Mouse (Mus musculus): ENCODE results near the gene Magel2. TPM values are rescaled to one million over a fixed set of nuclear protein-coding genes. Genes with fewer than 3 reads are reported as not detected.

Gene Magel2
- polyA plus RNA-seq, 1 experiment from 2014 or later = 14.6 TPM

GRCm38 (mm10) chr7:62382391-62382790 lies 5.6 kb downstream of the Magel2 start:
- no peak overlapping the region for H3K27ac ChIP-seq (replicated peaks)
- peaks cover 22% of the 10 kb centered on the region for H3K9me3 ChIP-seq
- peaks cover 13% of the 10 kb centered on the region; the same call in 1 of the 2 replicates for H3K4me1 ChIP-seq
- no peaks in the 10 kb centered on the region for H3K27me3 ChIP-seq
- 3% methylated on average over 2 of the region's 2 CpGs for WGBS
- H3K9ac ChIP-seq (replicated peaks) = no peak overlapping the region
- H3K36me3 ChIP-seq = 0 out of 2 replicates have a peak, but pooled peaks cover 12% of the 10 kb centered on the region
- ATAC-seq (ENCODE audit: low FRiP score, low read depth) = peak; percentile 39; the same call in 1 of the 2 replicates
- no peak overlapping the region for H3K4me3 ChIP-seq
- H3K4me2 ChIP-seq (replicated peaks) = no peak overlapping the region

- Histone ChIP-seq H3K4me3 (no peak overlapping the region), H3K4me2 (replicated peaks) (no peak overlapping the region), H3K9ac (replicated peaks) (no peak overlapping the region), H3K9me3 (no peaks in the 10 kb centered on the region), H3K27me3 (no peaks in the 10 kb centered on the region), H3K36me3 (no peaks in the 10 kb centered on the region), H3K27ac (replicated peaks) (no peak overlapping the region), H3K4me1 (peaks cover 9% of the 10 kb centered on the region; the same call in 1 of the 2 replicates)
- 42% methylated on average over 4 of the region's 4 CpGs for WGBS
- ATAC-seq (ENCODE audit: low FRiP score, low read depth) = no peak
These were observed 11.5 kb downstream of the Magel2 start for GRCm38 (mm10) chr7:62388291-62388690.

DNA sequence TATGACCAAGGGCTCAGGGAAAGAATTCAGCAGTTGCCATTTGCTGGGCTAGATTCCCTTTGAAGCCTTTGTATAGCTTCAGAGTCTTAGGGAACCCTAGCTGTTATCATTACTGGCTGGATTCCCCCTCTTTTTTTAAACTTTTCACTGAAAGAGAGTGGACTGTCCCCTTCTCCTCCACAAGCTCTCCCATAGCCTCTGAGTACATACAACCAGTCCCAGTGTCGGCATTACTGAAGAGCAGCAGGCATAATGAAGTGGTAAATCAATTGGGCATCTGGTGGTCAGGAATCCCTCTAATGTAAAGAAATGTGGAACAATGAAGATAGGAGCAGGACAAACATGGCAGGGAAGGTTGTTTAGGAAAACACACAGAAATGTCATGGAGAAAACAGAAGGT lies 15.4 kb downstream of the Magel2 start:
- Histone ChIP-seq H3K4me3 (no peak overlapping the region), H3K9ac (replicated peaks) (no peak overlapping the region), H3K9me3 (no peaks in the 10 kb centered on the region), H3K27ac (replicated peaks) (0 out of 2 replicates have a peak overlapping the region, but pooled peaks have one; percentile 30), H3K36me3 (no peaks in the 10 kb centered on the region), H3K4me1 (peaks cover 9% of the 10 kb centered on the region; the same call in 1 of the 2 replicates), H3K27me3 (no peaks in the 10 kb centered on the region), H3K4me2 (replicated peaks) (no peak overlapping the region)
- 33% methylated on average over 1 of the region's 1 CpGs for WGBS
- ATAC-seq (ENCODE audit: low FRiP score, low read depth) = 0 out of 2 replicates have a peak, but pooled peaks have one; percentile 41

GRCm38 (mm10) chr7:62406573-62407050 lies 29.8 kb downstream of the Magel2 start:
- Histone ChIP-seq H3K4me2 (replicated peaks) (peak overlapping the region; percentile 47), H3K4me3 (peak overlapping the region; percentile 35), H3K27ac (replicated peaks) (no peak overlapping the region), H3K27me3 (no peaks in the 10 kb centered on the region), H3K4me1 (peaks cover 19% of the 10 kb centered on the region; the same call in 1 of the 2 replicates), H3K9me3 (no peaks in the 10 kb centered on the region), H3K9ac (replicated peaks) (peak overlapping the region; percentile 39; the same call in 1 of the 2 replicates), H3K36me3 (no peaks in the 10 kb centered on the region)
- WGBS = 42% methylated on average over 19 of the region's 19 CpGs
- ATAC-seq (ENCODE audit: low FRiP score, low read depth) = peak; percentile 70

DNA sequence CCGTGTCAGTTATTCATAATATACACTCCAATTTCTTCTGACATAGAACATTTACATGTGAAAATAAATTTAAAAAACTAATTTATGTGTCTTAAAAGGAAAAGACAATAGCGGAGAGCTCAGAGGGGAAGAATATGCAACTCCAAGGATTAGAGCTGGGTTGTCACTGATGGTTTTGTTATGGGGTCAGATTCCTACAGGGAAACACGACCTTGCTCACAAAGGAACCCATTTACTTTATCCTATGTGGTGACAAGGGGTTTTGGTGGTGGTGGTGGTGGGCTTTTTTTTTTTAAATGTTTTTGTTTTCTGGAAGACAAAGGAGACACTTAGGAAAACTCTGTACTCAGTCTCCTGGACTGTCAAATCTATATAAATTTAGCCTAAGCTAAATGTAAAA lies 31.0 kb downstream of the Magel2 start:
- Histone ChIP-seq H3K27ac (replicated peaks) (no peak overlapping the region), H3K9me3 (no peaks in the 10 kb centered on the region), H3K36me3 (no peaks in the 10 kb centered on the region), H3K4me1 (peaks cover 25% of the 10 kb centered on the region; the same call in 1 of the 2 replicates), H3K4me2 (replicated peaks) (0 out of 2 replicates have a peak overlapping the region, but pooled peaks have one; percentile 2), H3K9ac (replicated peaks) (no peak overlapping the region), H3K27me3 (no peaks in the 10 kb centered on the region), H3K4me3 (no peak overlapping the region)
- ATAC-seq (ENCODE audit: low FRiP score, low read depth) = peak; percentile 64; the same call in 1 of the 2 replicates
- WGBS = 30% methylated on average over 3 of the region's 3 CpGs

GRCm38 (mm10) chr7:62415222-62415621 lies 38.4 kb downstream of the Magel2 start:
- no peak; the same call in 1 of the 2 replicates for ATAC-seq (ENCODE audit: low FRiP score, low read depth)
- H3K4me2 ChIP-seq (replicated peaks) = 0 out of 2 replicates have a peak overlapping the region, but pooled peaks have one; percentile 15

DNA sequence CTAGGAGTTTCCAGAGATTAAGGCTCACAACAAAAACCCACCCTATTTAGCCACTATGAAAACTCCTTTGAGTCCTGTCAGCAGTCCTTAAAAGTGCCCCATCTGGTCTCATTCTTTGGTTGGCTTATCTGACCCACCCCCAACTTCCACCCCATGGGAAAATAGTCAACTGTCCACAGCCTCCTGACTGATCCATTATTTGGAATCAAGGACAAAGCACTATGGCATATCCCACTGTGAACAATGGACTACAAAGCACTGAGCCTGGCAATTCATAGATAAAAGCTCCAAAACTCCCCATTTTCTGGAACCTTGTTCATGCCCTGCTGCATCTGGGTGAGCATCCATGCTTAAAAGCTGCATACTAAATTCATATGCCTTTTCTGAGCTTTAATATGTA lies 39.4 kb downstream of the Magel2 start:
- peak overlapping the region; percentile 20 for H3K4me3 ChIP-seq
- H3K4me2 ChIP-seq (replicated peaks) = peak overlapping the region; percentile 41
- peaks cover 14% of the 10 kb centered on the region; the same call in 1 of the 2 replicates for H3K9me3 ChIP-seq
- H3K36me3 ChIP-seq = no peaks in the 10 kb centered on the region
- H3K27me3 ChIP-seq = no peaks in the 10 kb centered on the region
- peak overlapping the region; percentile 86 for H3K27ac ChIP-seq (replicated peaks)
- 0 out of 2 replicates have a peak, but pooled peaks cover 6% of the 10 kb centered on the region for H3K4me1 ChIP-seq
- H3K9ac ChIP-seq (replicated peaks) = 0 out of 2 replicates have a peak overlapping the region, but pooled peaks have one; percentile 20
- peak; percentile 72 for ATAC-seq (ENCODE audit: low FRiP score, low read depth)

More at GRCm38 (mm10) chr7:62415222-62415621, 38.4 kb downstream of the Magel2 start:
- Histone ChIP-seq H3K9ac (replicated peaks) (no peak overlapping the region), H3K27ac (replicated peaks) (peak overlapping the region; percentile 80), H3K9me3 (peaks cover 14% of the 10 kb centered on the region; the same call in 1 of the 2 replicates), H3K27me3 (no peaks in the 10 kb centered on the region), H3K4me1 (0 out of 2 replicates have a peak, but pooled peaks cover 9% of the 10 kb centered on the region), H3K4me3 (no peak overlapping the region), H3K36me3 (no peaks in the 10 kb centered on the region)
- WGBS = 27% methylated on average over 1 of the region's 1 CpGs

DNA sequence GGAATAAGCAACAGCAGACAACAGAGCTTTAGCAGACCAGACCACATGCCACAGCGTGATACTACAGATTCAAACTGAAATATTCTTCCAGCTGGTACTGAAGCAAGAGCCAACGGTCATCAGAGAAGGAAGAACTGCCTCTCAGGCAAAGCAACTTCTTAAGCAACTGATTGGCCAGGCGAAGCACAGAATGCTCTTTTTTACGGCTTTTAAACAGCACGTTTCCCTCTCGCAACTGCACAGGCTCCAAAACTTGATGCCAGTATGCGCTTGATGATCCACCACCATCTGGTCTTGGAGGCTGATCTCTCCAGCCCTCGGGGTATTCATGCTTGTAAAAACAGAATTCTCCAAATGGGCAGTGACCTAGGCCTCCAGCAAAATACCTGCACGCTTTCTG lies 41.5 kb downstream of the Magel2 start:
- WGBS = 55% methylated on average over 9 of the region's 9 CpGs
- H3K9me3 ChIP-seq = peaks cover 16% of the 10 kb centered on the region; the same call in 1 of the 2 replicates
- peak overlapping the region; percentile 64 for H3K4me2 ChIP-seq (replicated peaks)
- no peaks in the 10 kb centered on the region for H3K4me1 ChIP-seq
- no peak for ATAC-seq (ENCODE audit: low FRiP score, low read depth)
- peak overlapping the region; percentile 96 for H3K27ac ChIP-seq (replicated peaks)
- peak overlapping the region; percentile 84 for H3K9ac ChIP-seq (replicated peaks)
- peak overlapping the region; percentile 72 for H3K4me3 ChIP-seq
- H3K27me3 ChIP-seq = no peaks in the 10 kb centered on the region
- no peaks in the 10 kb centered on the region for H3K36me3 ChIP-seq

GRCm38 (mm10) chr7:62419105-62419492 lies 42.3 kb downstream of the Magel2 start:
- peak overlapping the region; percentile 72 for H3K4me3 ChIP-seq
- 49% methylated on average over 17 of the region's 17 CpGs for WGBS
- no peaks in the 10 kb centered on the region for H3K36me3 ChIP-seq
- peak overlapping the region; percentile 64 for H3K4me2 ChIP-seq (replicated peaks)
- no peak; the same call in 1 of the 2 replicates for ATAC-seq (ENCODE audit: low FRiP score, low read depth)
- H3K4me1 ChIP-seq = no peaks in the 10 kb centered on the region
- no peaks in the 10 kb centered on the region for H3K27me3 ChIP-seq
- peak overlapping the region; percentile 84 for H3K9ac ChIP-seq (replicated peaks)
- H3K27ac ChIP-seq (replicated peaks) = peak overlapping the region; percentile 96
- peaks cover 16% of the 10 kb centered on the region; the same call in 1 of the 2 replicates for H3K9me3 ChIP-seq

- no peaks in the 10 kb centered on the region for H3K27me3 ChIP-seq
- H3K27ac ChIP-seq (replicated peaks) = peak within 1 kb of the TSS; percentile 96
- peak; percentile 78 for ATAC-seq (ENCODE audit: low FRiP score, low read depth)
- no peaks in the 10 kb centered on the region for H3K36me3 ChIP-seq
- H3K9ac ChIP-seq (replicated peaks) = peak within 1 kb of the TSS; percentile 88
- peak within 1 kb of the TSS; percentile 64 for H3K4me2 ChIP-seq (replicated peaks)
- H3K4me3 ChIP-seq = peak within 1 kb of the TSS; percentile 72
- no peaks in the 10 kb centered on the region for H3K4me1 ChIP-seq
- WGBS = 20% methylated on average over 49 of the region's 49 CpGs
- peaks cover 16% of the 10 kb centered on the region; the same call in 1 of the 2 replicates for H3K9me3 ChIP-seq
These were observed 42.9 kb downstream of the Magel2 start, which contains the start of gene Mkrn3 for GRCm38 (mm10) chr7:62419493-62420360. Mkrn3 (minus strand) TSS chr7:62420139.

DNA sequence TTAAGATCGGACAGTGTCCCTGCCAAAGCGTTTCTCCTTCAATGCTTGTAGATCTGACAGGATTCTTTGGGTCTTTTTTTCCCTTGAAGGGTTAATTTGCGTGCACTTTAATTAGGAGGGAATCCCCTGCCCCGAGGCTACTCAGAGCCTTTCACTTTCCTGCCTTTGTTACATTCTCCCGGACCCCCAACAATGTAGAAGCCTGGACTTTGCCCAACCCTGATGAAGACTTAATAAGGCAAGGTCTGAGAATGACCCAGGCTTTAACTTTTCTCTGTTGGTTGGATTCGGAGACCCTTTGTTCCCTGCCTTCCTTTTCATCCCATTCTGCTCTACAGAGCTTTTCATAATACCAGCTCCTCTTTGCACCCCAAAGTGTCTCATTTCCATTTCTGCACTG lies 43.8 kb downstream of the Magel2 start:
- Histone ChIP-seq H3K36me3 (no peaks in the 10 kb centered on the region), H3K4me1 (no peaks in the 10 kb centered on the region), H3K4me3 (peak overlapping the region; percentile 72), H3K9me3 (peaks cover 16% of the 10 kb centered on the region; the same call in 1 of the 2 replicates), H3K27ac (replicated peaks) (peak overlapping the region; percentile 96), H3K9ac (replicated peaks) (peak overlapping the region; percentile 37; the same call in 1 of the 2 replicates), H3K4me2 (replicated peaks) (peak overlapping the region; percentile 45), H3K27me3 (no peaks in the 10 kb centered on the region)
- peak; percentile 49 for ATAC-seq (ENCODE audit: low FRiP score, low read depth)
- 44% methylated on average over 6 of the region's 6 CpGs for WGBS
